Mouse (Mus musculus) E14TG2a.4 (cell line): ENCODE data around the gene Tmx1.
A peak's percentile ranks its signal among the peaks of the same experiment; 100 is the strongest.

Experiments used
- H3K27me3 ChIP-seq: 2 replicates; pipeline ENCODE4 v1.6.1; 2014; ENCODE audit warnings: low read length, control low read depth; ENCODE audit not compliant: insufficient read depth
- H3K36me3 ChIP-seq: 2 replicates; pipeline ENCODE4 v1.6.1; 2014; ENCODE audit warnings: low read length, control low read depth; ENCODE audit not compliant: insufficient read depth
- H3K4me1 ChIP-seq: replicated peaks from 2 replicates; pipeline ENCODE4 v1.6.1; 2014; ENCODE audit warnings: low read depth, low read length, control low read depth
- H3K4me3 ChIP-seq: replicated peaks from 2 replicates; pipeline ENCODE4 v1.5.1; 2014; ENCODE audit warnings: mild to moderate bottlenecking, low read length
- H3K9me3 ChIP-seq: 2 replicates; pipeline ENCODE4 v1.6.1; 2014; ENCODE audit warnings: low read length, control low read depth
- CTCF ChIP-seq: conservative IDR thresholded peaks from 2 replicates; pipeline ENCODE4 v1.5.1; 2014; ENCODE audit warnings: low read length
- NANOG ChIP-seq: IDR thresholded peaks from 2 replicates; pipeline ENCODE4 v1.6.1; 2014; ENCODE audit warnings: borderline replicate concordance, low read length, mixed read lengths
- POU5F1 ChIP-seq: IDR thresholded peaks from 2 replicates; pipeline ENCODE4 v1.6.1; 2014; ENCODE audit warnings: low read length, borderline replicate concordance

The Tmx1 gene

DNA sequence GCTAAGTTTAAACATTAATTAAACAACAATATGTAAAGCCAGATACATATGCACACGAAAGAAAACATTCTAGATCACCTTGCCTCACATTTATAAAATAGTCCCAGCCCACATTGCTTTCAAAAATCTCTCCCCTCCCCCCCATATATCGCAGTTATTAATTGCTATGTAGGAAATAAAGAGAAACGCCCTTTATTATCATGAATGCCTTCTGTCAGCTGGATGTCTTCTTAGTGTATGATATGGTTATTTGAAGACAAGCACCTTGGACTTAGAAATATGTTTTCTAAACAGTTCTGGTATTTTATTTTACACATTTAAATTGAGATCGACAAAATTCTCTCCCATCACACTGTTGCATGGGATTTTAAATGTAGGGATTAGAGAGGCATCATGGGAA is 23.3 kb upstream of the Tmx1 start:
- TF ChIP-seq CTCF = no peak
- no peak for TF ChIP-seq NANOG
- TF ChIP-seq POU5F1 = no peak
- H3K36me3 ChIP-seq = no peaks in the 10 kb centered on the region

DNA sequence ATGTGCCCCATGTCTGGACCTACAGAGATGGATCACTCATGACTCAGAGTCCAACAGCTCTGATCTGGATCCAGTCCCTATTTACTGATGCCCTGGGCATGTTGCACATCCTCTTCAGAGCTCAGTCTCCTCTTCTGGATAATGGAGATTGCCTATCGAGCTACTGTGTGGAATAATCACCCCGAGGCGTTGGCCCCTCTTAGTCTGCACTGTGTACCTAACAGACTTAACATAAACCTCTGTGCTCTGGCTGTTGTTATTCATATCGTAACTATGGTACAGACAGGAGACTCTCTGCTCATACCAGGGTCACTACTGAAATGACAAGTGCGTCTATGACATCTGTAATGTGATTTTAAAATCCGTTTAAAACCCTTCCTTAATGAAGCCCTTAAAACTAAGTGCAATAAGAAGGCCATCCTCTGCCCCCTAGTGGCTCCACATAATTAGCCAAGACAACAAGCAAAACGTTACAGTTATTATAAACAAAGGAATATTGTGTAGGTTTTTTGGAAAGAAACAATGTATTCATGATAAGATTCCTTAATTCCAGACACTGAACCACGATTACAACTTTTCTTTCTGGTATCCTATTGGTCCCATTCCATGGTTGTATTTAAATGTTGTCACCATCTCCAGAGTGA is 22.5 kb upstream of the Tmx1 start:
- peak; percentile 55 for TF ChIP-seq CTCF
- no peak for TF ChIP-seq POU5F1
- H3K36me3 ChIP-seq = no peaks in the 10 kb centered on the region
- no peak overlapping the region for H3K4me3 ChIP-seq
- H3K4me1 ChIP-seq = no peaks in the 10 kb centered on the region
- no peaks in the 10 kb centered on the region for H3K9me3 ChIP-seq
- no peaks in the 10 kb centered on the region for H3K27me3 ChIP-seq

More for the DNA sequence above, 23.3 kb upstream of the Tmx1 start:
- Histone ChIP-seq H3K4me3 (no peak overlapping the region), H3K9me3 (no peaks in the 10 kb centered on the region), H3K27me3 (no peaks in the 10 kb centered on the region), H3K4me1 (no peaks in the 10 kb centered on the region)

DNA sequence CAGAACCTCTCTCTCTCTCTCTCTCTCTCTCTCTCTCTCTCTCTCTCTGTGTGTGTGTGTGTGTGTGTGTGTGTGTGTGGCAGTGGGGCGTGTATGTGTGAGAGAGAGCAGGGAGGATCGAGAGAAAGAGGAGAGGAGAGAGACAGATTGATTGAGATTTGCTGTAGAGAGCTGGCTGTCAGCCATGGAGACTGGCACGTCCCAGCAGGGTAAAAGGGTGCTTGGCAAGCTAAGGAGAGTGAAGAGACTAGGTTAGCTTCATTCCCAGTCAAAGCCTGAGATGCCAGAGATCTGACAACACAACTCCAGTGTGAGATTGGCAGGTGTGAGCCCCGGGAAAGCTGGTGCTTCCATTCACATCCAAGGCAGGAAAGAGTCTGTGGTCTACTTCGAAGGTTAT is 21.5 kb upstream of the Tmx1 start:
- H3K9me3 ChIP-seq = no peaks in the 10 kb centered on the region
- H3K36me3 ChIP-seq = no peaks in the 10 kb centered on the region
- no peak overlapping the region for H3K4me3 ChIP-seq
- no peaks in the 10 kb centered on the region for H3K4me1 ChIP-seq
- TF ChIP-seq NANOG = no peak
- TF ChIP-seq CTCF = no peak
- no peak for TF ChIP-seq POU5F1
- H3K27me3 ChIP-seq = no peaks in the 10 kb centered on the region

DNA sequence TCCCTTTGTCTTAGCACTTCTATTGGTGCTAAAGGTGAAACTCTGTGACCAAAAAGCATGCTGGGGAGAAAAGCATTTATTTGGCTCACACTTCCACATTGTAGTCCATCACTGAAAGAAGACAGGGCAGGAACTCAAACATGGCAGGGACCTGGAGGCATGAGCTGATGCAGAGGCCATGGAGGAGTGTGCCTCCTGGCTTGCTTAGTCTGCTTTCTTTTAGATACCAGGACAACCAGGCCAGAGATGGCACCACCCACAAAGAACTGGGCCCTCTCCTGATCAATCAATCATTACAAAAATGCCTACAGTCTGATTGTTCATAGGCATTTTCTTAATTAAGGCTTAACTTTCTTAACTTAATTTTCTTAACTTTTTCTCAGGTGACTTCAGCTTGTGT is 2.9 kb upstream of the Tmx1 start:
- H3K9me3 ChIP-seq = no peaks in the 10 kb centered on the region
- no peak for TF ChIP-seq POU5F1
- H3K27me3 ChIP-seq = peaks cover 10% of the 10 kb centered on the region
- H3K4me1 ChIP-seq = peaks cover 12% of the 10 kb centered on the region; the same call in 1 of the 2 replicates
- no peaks in the 10 kb centered on the region for H3K36me3 ChIP-seq
- no peak overlapping the region for H3K4me3 ChIP-seq

DNA sequence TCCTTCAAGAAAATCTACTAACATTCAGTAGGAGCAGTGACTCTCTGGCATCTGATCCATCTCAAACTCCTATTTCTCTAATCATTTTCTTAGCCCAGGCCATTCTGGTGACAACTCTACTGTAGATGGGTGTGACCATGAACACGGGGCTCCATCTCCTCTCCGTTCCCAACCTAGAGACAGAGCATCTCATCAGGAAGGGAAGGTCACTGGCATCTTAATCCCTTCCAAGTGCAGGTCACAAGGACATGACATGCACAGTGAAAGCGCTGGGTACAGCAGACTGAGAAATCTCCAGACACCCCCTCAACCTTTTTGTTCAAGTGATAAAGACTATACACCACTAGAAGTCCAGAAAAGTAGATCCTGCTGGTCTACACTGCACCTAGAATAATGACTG is 1.4 kb upstream of the Tmx1 start:
- Histone ChIP-seq H3K4me3 (no peak overlapping the region), H3K27me3 (peaks cover 10% of the 10 kb centered on the region), H3K36me3 (no peaks in the 10 kb centered on the region; the same call in 1 of the 2 replicates), H3K9me3 (no peaks in the 10 kb centered on the region), H3K4me1 (peaks cover 12% of the 10 kb centered on the region; the same call in 1 of the 2 replicates)
- TF ChIP-seq POU5F1 (no peak), CTCF (no peak), NANOG (no peak)

DNA sequence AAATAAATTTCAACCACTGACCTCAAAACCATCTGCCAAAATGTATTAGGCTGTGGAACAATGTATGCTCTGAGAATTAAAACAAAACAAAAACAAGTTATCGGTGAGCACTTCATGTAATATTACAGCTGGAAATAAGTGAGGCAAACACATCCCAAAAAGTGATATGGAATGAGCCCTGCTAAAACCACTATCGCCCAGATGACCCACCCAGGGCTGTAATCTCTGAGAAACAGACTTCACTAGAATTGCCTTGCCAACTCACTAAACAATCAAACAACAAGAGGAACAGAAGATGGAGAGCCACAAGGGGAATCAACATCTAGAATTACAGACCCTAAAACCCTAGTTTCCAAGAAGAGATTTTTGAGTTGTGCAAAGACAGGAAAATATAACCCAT is 752 bp upstream of the Tmx1 start:
- H3K9me3 ChIP-seq = no peaks in the 10 kb centered on the region
- peaks cover 12% of the 10 kb centered on the region; the same call in 1 of the 2 replicates for H3K4me1 ChIP-seq
- TF ChIP-seq NANOG = no peak
- no peak for TF ChIP-seq CTCF
- no peak for TF ChIP-seq POU5F1
- peaks cover 4% of the 10 kb centered on the region for H3K36me3 ChIP-seq
- H3K27me3 ChIP-seq = peaks cover 10% of the 10 kb centered on the region
- peak overlapping the region; percentile 86; the same call in 1 of the 2 replicates for H3K4me3 ChIP-seq

DNA sequence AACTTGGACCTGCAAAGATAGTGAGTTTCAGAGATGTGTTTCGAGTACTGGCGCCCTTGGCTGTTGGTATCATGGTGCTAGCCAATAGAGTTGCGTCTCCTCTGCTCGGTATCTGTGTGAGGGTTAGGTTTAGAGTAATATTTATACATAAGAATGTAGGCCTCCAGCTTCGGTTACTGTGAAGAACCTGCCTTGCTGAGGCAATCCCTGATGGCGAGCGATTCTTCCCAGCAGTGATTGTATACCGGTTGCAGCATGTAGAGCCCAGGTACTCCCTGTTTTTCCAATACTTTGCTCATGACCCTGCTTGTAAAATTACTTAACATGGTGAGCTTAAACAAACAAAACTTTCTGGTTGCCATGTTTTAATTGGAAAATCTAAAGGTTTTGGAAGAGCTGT is 2.3 kb downstream of the Tmx1 start:
- Histone ChIP-seq H3K4me1 (peaks cover 12% of the 10 kb centered on the region; the same call in 1 of the 2 replicates), H3K9me3 (no peaks in the 10 kb centered on the region), H3K4me3 (no peak overlapping the region), H3K27me3 (peaks cover 7% of the 10 kb centered on the region), H3K36me3 (peaks cover 33% of the 10 kb centered on the region)
- no peak for TF ChIP-seq NANOG
- TF ChIP-seq CTCF = no peak
- no peak for TF ChIP-seq POU5F1

DNA sequence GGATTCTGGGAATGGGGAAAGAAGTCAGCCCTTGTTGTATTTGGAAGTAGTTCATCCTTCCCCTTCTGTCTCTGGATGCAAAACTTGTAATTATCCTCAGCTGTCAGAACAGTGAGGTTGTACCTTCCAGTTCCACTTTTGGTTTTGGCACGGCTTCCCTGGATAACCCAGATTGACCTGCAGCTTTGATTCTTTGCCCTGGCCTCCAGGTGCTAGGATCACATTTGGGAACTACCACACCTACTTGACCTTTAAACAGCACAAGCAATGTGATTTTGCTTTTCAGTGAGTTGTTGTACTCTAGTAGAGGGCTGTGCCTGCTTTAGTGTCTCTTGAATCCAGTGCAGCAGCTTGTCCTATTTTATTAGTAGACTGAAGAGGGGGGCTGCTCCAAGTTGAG is 6.7 kb downstream of the Tmx1 start:
- peaks cover 44% of the 10 kb centered on the region for H3K36me3 ChIP-seq
- no peaks in the 10 kb centered on the region for H3K9me3 ChIP-seq
- TF ChIP-seq CTCF (no peak), POU5F1 (no peak), NANOG (no peak)
- no peak overlapping the region for H3K4me3 ChIP-seq
- no peaks in the 10 kb centered on the region for H3K27me3 ChIP-seq
- H3K4me1 ChIP-seq = no peaks in the 10 kb centered on the region

DNA sequence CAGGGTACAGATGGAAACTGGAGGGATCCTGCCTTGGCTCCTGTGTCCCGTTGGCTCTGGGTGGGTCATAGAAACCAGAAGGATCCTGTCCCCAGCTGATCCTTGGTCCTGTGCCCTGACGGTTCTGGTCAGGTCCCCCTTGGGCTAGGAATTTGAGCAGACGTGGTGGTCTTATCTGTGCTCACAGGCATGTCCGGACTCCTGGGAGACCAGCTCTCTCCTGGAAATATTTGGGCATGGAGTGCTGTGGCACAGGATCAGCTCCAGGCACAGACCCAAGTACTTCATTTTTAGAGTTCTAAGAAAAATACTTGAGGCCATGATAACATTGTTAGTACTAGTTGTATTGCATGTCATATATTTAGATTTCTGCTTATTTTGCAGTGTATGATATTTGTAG is 11.1 kb downstream of the Tmx1 start:
- Histone ChIP-seq H3K27me3 (no peaks in the 10 kb centered on the region), H3K9me3 (no peaks in the 10 kb centered on the region), H3K4me1 (no peaks in the 10 kb centered on the region), H3K36me3 (peaks cover 54% of the 10 kb centered on the region), H3K4me3 (no peak overlapping the region)
- TF ChIP-seq NANOG (no peak), POU5F1 (no peak), CTCF (no peak)

DNA sequence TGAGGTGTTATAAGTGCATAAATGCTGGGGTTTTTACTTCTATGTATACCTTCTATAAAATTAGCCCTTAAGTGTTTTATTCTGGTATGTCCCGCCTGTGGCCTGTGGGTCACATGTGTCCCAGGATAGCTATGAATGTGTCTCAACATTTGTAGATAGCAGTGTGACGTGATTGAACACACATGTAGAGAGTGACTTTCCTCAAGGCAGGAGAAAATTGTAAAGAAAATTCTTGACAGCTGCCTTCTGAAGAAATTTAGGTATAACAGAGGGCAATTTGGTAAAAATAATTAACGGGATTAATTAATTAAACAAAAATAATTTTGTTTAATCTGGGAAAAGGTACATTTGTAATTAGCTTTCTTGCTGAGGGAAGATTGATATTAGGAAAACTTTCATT is 22.4 kb downstream of the Tmx1 start:
- no peaks in the 10 kb centered on the region for H3K36me3 ChIP-seq
- H3K27me3 ChIP-seq = 0 out of 2 replicates have a peak, but pooled peaks cover 3% of the 10 kb centered on the region
- TF ChIP-seq POU5F1 (no peak), NANOG (no peak), CTCF (no peak)
- peaks cover 9% of the 10 kb centered on the region for H3K4me1 ChIP-seq
- H3K9me3 ChIP-seq = no peaks in the 10 kb centered on the region
- H3K4me3 ChIP-seq = no peak overlapping the region
